Mouse (Mus musculus): Measurements from ENCODE around the gene Rnf114. TPM values are rescaled to one million over a fixed set of nuclear protein-coding genes. Genes with fewer than 3 reads are reported as not detected.

The Rnf114 gene
- polyA plus RNA-seq, 1 experiment: 116 TPM

- Histone ChIP-seq H3K4me1 (ENCODE audit: control insufficient read depth, insufficient read depth, insufficient read length, low read length) (peaks cover 6% of the 10 kb centered on the region), H3K36me3 (ENCODE audit: control insufficient read depth, insufficient read depth, low read length) (peaks cover 1% of the 10 kb centered on the region; the same call in 1 of the 2 replicates), H3K27ac (ENCODE audit: insufficient read depth, low read depth, low read length) (no peak overlapping the region), H3K27me3 (ENCODE audit: control insufficient read depth, insufficient read depth, low read length) (no peaks in the 10 kb centered on the region), H3K4me3 (ENCODE audit: low read depth, low read length) (no peak overlapping the region)
- 82% methylated on average over 18 of the region's 18 CpGs for WGBS
- TF ChIP-seq CTCF (IDR thresholded peaks at IDR 0.05; ENCODE audit: extremely low read depth, insufficient read length, insufficient replicate concordance, low read depth, low read length) (no peak), POLR2A (IDR thresholded peaks at IDR 0.05; ENCODE audit: low read depth, low read length) (no peak)
These were observed 54.2 kb downstream of the Rnf114 start for GRCm38 (mm10) chr2:167546447-167547195.

- no peaks in the 10 kb centered on the region for H3K27me3 ChIP-seq (ENCODE audit: control insufficient read depth, insufficient read depth, low read length)
- H3K27ac ChIP-seq (ENCODE audit: insufficient read depth, low read depth, low read length): no peak overlapping the region
- 86% methylated on average over 8 of the region's 8 CpGs for WGBS
- H3K36me3 ChIP-seq (ENCODE audit: control insufficient read depth, insufficient read depth, low read length): no peaks in the 10 kb centered on the region
- H3K4me3 ChIP-seq (ENCODE audit: low read depth, low read length): no peak overlapping the region
- peaks cover 6% of the 10 kb centered on the region for H3K4me1 ChIP-seq (ENCODE audit: control insufficient read depth, insufficient read depth, insufficient read length, low read length)
- TF ChIP-seq CTCF (IDR thresholded peaks at IDR 0.05; ENCODE audit: extremely low read depth, insufficient read length, insufficient replicate concordance, low read depth, low read length): no peak
- TF ChIP-seq POLR2A (IDR thresholded peaks at IDR 0.05; ENCODE audit: low read depth, low read length): no peak
These were observed 55.0 kb downstream of the Rnf114 start for GRCm38 (mm10) chr2:167547444-167547843.

- no peaks in the 10 kb centered on the region for H3K36me3 ChIP-seq (ENCODE audit: control insufficient read depth, insufficient read depth, low read length)
- peaks cover 6% of the 10 kb centered on the region for H3K4me1 ChIP-seq (ENCODE audit: control insufficient read depth, insufficient read depth, insufficient read length, low read length)
- 84% methylated on average over 7 of the region's 7 CpGs for WGBS
- TF ChIP-seq POLR2A (IDR thresholded peaks at IDR 0.05; ENCODE audit: low read depth, low read length): no peak
- no peaks in the 10 kb centered on the region for H3K27me3 ChIP-seq (ENCODE audit: control insufficient read depth, insufficient read depth, low read length)
- H3K27ac ChIP-seq (ENCODE audit: insufficient read depth, low read depth, low read length): no peak overlapping the region
- no peak overlapping the region for H3K4me3 ChIP-seq (ENCODE audit: low read depth, low read length)
These were observed 56.5 kb downstream of the Rnf114 start for GRCm38 (mm10) chr2:167548961-167549360.

- Histone ChIP-seq H3K27me3 (ENCODE audit: control insufficient read depth, insufficient read depth, low read length) (no peaks in the 10 kb centered on the region), H3K36me3 (ENCODE audit: control insufficient read depth, insufficient read depth, low read length) (no peaks in the 10 kb centered on the region), H3K27ac (ENCODE audit: insufficient read depth, low read depth, low read length) (no peak overlapping the region), H3K4me1 (ENCODE audit: control insufficient read depth, insufficient read depth, insufficient read length, low read length) (peaks cover 6% of the 10 kb centered on the region), H3K4me3 (ENCODE audit: low read depth, low read length) (no peak overlapping the region)
- TF ChIP-seq POLR2A (IDR thresholded peaks at IDR 0.05; ENCODE audit: low read depth, low read length) (no peak), CTCF (IDR thresholded peaks at IDR 0.05; ENCODE audit: extremely low read depth, insufficient read length, insufficient replicate concordance, low read depth, low read length) (no peak)
- WGBS: 74% methylated on average over 8 of the region's 8 CpGs
These were observed 58.0 kb downstream of the Rnf114 start for GRCm38 (mm10) chr2:167550341-167550854.

GRCm38 (mm10) chr2:167551342-167551920, 59.0 kb downstream of the Rnf114 start:
- no peak overlapping the region for H3K27ac ChIP-seq (ENCODE audit: insufficient read depth, low read depth, low read length)
- WGBS: 73% methylated on average over 8 of the region's 8 CpGs

GRCm38 (mm10) chr2:167552292-167552691, 59.8 kb downstream of the Rnf114 start:
- peak overlapping the region; percentile 45; the same call in 1 of the 2 replicates for H3K27ac ChIP-seq (ENCODE audit: insufficient read depth, low read depth, low read length)
- H3K4me3 ChIP-seq (ENCODE audit: low read depth, low read length): no peak overlapping the region
- 73% methylated on average over 4 of the region's 4 CpGs for WGBS
- TF ChIP-seq POLR2A (IDR thresholded peaks at IDR 0.05; ENCODE audit: low read depth, low read length) (no peak), CTCF (IDR thresholded peaks at IDR 0.05; ENCODE audit: extremely low read depth, insufficient read length, insufficient replicate concordance, low read depth, low read length) (no peak)
- H3K4me1 ChIP-seq (ENCODE audit: control insufficient read depth, insufficient read depth, insufficient read length, low read length): peaks cover 6% of the 10 kb centered on the region
- no peaks in the 10 kb centered on the region for H3K36me3 ChIP-seq (ENCODE audit: control insufficient read depth, insufficient read depth, low read length)
- no peaks in the 10 kb centered on the region for H3K27me3 ChIP-seq (ENCODE audit: control insufficient read depth, insufficient read depth, low read length)

More at GRCm38 (mm10) chr2:167551342-167551920, 59.0 kb downstream of the Rnf114 start:
- Histone ChIP-seq H3K36me3 (ENCODE audit: control insufficient read depth, insufficient read depth, low read length) (no peaks in the 10 kb centered on the region), H3K27me3 (ENCODE audit: control insufficient read depth, insufficient read depth, low read length) (no peaks in the 10 kb centered on the region), H3K4me3 (ENCODE audit: low read depth, low read length) (no peak overlapping the region), H3K4me1 (ENCODE audit: control insufficient read depth, insufficient read depth, insufficient read length, low read length) (peaks cover 6% of the 10 kb centered on the region)
- no peak for TF ChIP-seq CTCF (IDR thresholded peaks at IDR 0.05; ENCODE audit: extremely low read depth, insufficient read length, insufficient replicate concordance, low read depth, low read length)
- no peak for TF ChIP-seq POLR2A (IDR thresholded peaks at IDR 0.05; ENCODE audit: low read depth, low read length)

- H3K4me1 ChIP-seq (ENCODE audit: control insufficient read depth, insufficient read depth, insufficient read length, low read length): peaks cover 6% of the 10 kb centered on the region
- 47% methylated on average over 11 of the region's 11 CpGs for WGBS
- peak overlapping the region; percentile 45; the same call in 1 of the 2 replicates for H3K27ac ChIP-seq (ENCODE audit: insufficient read depth, low read depth, low read length)
- TF ChIP-seq POLR2A (IDR thresholded peaks at IDR 0.05; ENCODE audit: low read depth, low read length) (no peak), CTCF (IDR thresholded peaks at IDR 0.05; ENCODE audit: extremely low read depth, insufficient read length, insufficient replicate concordance, low read depth, low read length) (no peak)
- H3K27me3 ChIP-seq (ENCODE audit: control insufficient read depth, insufficient read depth, low read length): no peaks in the 10 kb centered on the region
- H3K4me3 ChIP-seq (ENCODE audit: low read depth, low read length): no peak overlapping the region
- no peaks in the 10 kb centered on the region for H3K36me3 ChIP-seq (ENCODE audit: control insufficient read depth, insufficient read depth, low read length)
These were observed 60.5 kb downstream of the Rnf114 start for GRCm38 (mm10) chr2:167552927-167553402.
